Comparison of ENCODE assay signal across 3 mouse cellular contexts in genomic region chr19:44310155-44310575, GRCm38 (mm10). TPM values are rescaled to one million over a fixed set of nuclear protein-coding genes. Genes with fewer than 3 reads are reported as not detected.
"Had no signal": no experiment of that assay in that cellular context is flagged by ENCODE, and none has a peak within 500 bp of the region (broad histone marks: within the 10 kb centered on the region; RNA-seq: fewer than 3 reads in every experiment).

No protein-coding gene starts in this region.

RNA-seq across cellular contexts. Expression of gene Scd4, which starts 22.7 kb away (rescaled TPM):
- total RNA-seq: granulocyte monocyte progenitor cell, adult 5-6 weeks had no signal
- polyA plus RNA-seq: hindbrain, embryonic 10.5 days; liver, embryonic 15.5 days had no signal
